Mouse (Mus musculus): ENCODE results near the gene Actn2.

DNA sequence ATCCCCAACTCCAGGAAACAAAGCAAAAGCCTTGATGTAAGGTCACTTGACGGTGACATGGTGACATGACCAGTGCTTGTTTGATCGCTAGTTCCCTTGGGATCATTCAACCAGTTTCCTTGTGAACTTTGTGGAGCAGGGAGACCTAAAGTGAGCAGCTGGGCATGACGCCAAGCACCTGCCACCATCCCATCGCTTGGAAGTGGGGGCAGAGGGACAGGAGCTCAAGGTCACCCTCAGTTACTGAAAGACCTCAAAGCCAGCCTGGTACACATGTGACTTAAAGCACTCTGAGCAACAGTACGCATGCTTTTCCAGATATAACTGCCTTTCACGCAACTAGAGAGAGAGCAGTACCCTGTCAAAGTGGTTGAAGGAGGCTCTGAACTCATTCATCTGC, 65.8 kb downstream of the Actn2 start:
- TF ChIP-seq POLR2A (IDR thresholded peaks at IDR 0.05; ENCODE audit: borderline replicate concordance, control insufficient read depth, low read depth, low read length) (no peak), CTCF (IDR thresholded peaks at IDR 0.05; ENCODE audit: control insufficient read depth, insufficient read depth, low read length) (no peak)

Measured in bone marrow, adult 2 months (tissue).